Mouse (Mus musculus): Measurements from ENCODE around the gene Mepe. TPM values are rescaled to one million over a fixed set of nuclear protein-coding genes. Genes with fewer than 3 reads are reported as not detected.

The Mepe gene
- polyA plus RNA-seq, 1 experiment from 2014 or later, result not detected

- H3K9me3 ChIP-seq (ENCODE audit: control insufficient read depth, low read length), result no peaks in the 10 kb centered on the region
- no peak overlapping the region for H3K27ac ChIP-seq (ENCODE audit: low read length)
- no peak overlapping the region for H3K4me3 ChIP-seq (ENCODE audit: low read length)
- WGBS, result 53% methylated on average over 3 of the region's 3 CpGs
- H3K4me1 ChIP-seq (ENCODE audit: control insufficient read depth, insufficient read depth, low read length), result no peaks in the 10 kb centered on the region
- no peaks in the 10 kb centered on the region for H3K27me3 ChIP-seq (replicated peaks; ENCODE audit: control insufficient read depth, insufficient read depth, low read length)
- H3K9ac ChIP-seq (ENCODE audit: low read depth, low read length), result no peak overlapping the region
- ATAC-seq, result no peak
- H3K36me3 ChIP-seq (ENCODE audit: control insufficient read depth, insufficient read depth, low read length), result no peaks in the 10 kb centered on the region
- no peak overlapping the region for H3K4me2 ChIP-seq (ENCODE audit: low read depth, low read length)
Measured at GRCm38 (mm10) chr5:104332296-104332695, 7.2 kb downstream of the Mepe start.

GRCm38 (mm10) chr5:104333231-104333640 lies 8.1 kb downstream of the Mepe start:
- WGBS, result 37% methylated on average over 7 of the region's 7 CpGs
- H3K27me3 ChIP-seq (replicated peaks; ENCODE audit: control insufficient read depth, insufficient read depth, low read length), result peaks cover 5% of the 10 kb centered on the region; the same call in 1 of the 2 replicates
- no peak overlapping the region for H3K27ac ChIP-seq (ENCODE audit: low read length)
- H3K4me1 ChIP-seq (ENCODE audit: control insufficient read depth, insufficient read depth, low read length), result no peaks in the 10 kb centered on the region
- no peak overlapping the region for H3K9ac ChIP-seq (ENCODE audit: low read depth, low read length)
- H3K4me3 ChIP-seq (ENCODE audit: low read length), result no peak overlapping the region
- no peaks in the 10 kb centered on the region for H3K9me3 ChIP-seq (ENCODE audit: control insufficient read depth, low read length)
- no peaks in the 10 kb centered on the region for H3K36me3 ChIP-seq (ENCODE audit: control insufficient read depth, insufficient read depth, low read length)
- no peak overlapping the region for H3K4me2 ChIP-seq (ENCODE audit: low read depth, low read length)
- peak; percentile 46 for ATAC-seq

GRCm38 (mm10) chr5:104333643-104334042 lies 8.5 kb downstream of the Mepe start:
- Histone ChIP-seq H3K4me2 (ENCODE audit: low read depth, low read length) (no peak overlapping the region), H3K4me3 (ENCODE audit: low read length) (no peak overlapping the region), H3K27me3 (replicated peaks; ENCODE audit: control insufficient read depth, insufficient read depth, low read length) (peaks cover 5% of the 10 kb centered on the region; the same call in 1 of the 2 replicates), H3K9ac (ENCODE audit: low read depth, low read length) (no peak overlapping the region), H3K27ac (ENCODE audit: low read length) (no peak overlapping the region), H3K9me3 (ENCODE audit: control insufficient read depth, low read length) (no peaks in the 10 kb centered on the region), H3K36me3 (ENCODE audit: control insufficient read depth, insufficient read depth, low read length) (no peaks in the 10 kb centered on the region), H3K4me1 (ENCODE audit: control insufficient read depth, insufficient read depth, low read length) (no peaks in the 10 kb centered on the region)
- 77% methylated on average over 6 of the region's 6 CpGs for WGBS
- no peak for ATAC-seq

- Histone ChIP-seq H3K9ac (ENCODE audit: low read depth, low read length) (no peak overlapping the region), H3K4me2 (ENCODE audit: low read depth, low read length) (no peak overlapping the region), H3K4me1 (ENCODE audit: control insufficient read depth, insufficient read depth, low read length) (no peaks in the 10 kb centered on the region), H3K36me3 (ENCODE audit: control insufficient read depth, insufficient read depth, low read length) (no peaks in the 10 kb centered on the region), H3K27ac (ENCODE audit: low read length) (no peak overlapping the region), H3K27me3 (replicated peaks; ENCODE audit: control insufficient read depth, insufficient read depth, low read length) (peaks cover 5% of the 10 kb centered on the region; the same call in 1 of the 2 replicates), H3K4me3 (ENCODE audit: low read length) (no peak overlapping the region), H3K9me3 (ENCODE audit: control insufficient read depth, low read length) (no peaks in the 10 kb centered on the region)
- 84% methylated on average over 14 of the region's 14 CpGs for WGBS
- no peak for ATAC-seq
Measured at GRCm38 (mm10) chr5:104334516-104334915, 9.4 kb downstream of the Mepe start.

GRCm38 (mm10) chr5:104335962-104336361 lies 10.8 kb downstream of the Mepe start:
- Histone ChIP-seq H3K4me3 (ENCODE audit: low read length) (no peak overlapping the region), H3K36me3 (ENCODE audit: control insufficient read depth, insufficient read depth, low read length) (no peaks in the 10 kb centered on the region), H3K4me2 (ENCODE audit: low read depth, low read length) (no peak overlapping the region), H3K9ac (ENCODE audit: low read depth, low read length) (no peak overlapping the region), H3K4me1 (ENCODE audit: control insufficient read depth, insufficient read depth, low read length) (no peaks in the 10 kb centered on the region), H3K27me3 (replicated peaks; ENCODE audit: control insufficient read depth, insufficient read depth, low read length) (peaks cover 5% of the 10 kb centered on the region; the same call in 1 of the 2 replicates), H3K9me3 (ENCODE audit: control insufficient read depth, low read length) (no peaks in the 10 kb centered on the region), H3K27ac (ENCODE audit: low read length) (no peak overlapping the region)
- no peak for ATAC-seq
- 85% methylated on average over 5 of the region's 5 CpGs for WGBS

- Histone ChIP-seq H3K4me3 (ENCODE audit: low read length) (no peak overlapping the region), H3K4me1 (ENCODE audit: control insufficient read depth, insufficient read depth, low read length) (no peaks in the 10 kb centered on the region), H3K9ac (ENCODE audit: low read depth, low read length) (no peak overlapping the region), H3K4me2 (ENCODE audit: low read depth, low read length) (no peak overlapping the region), H3K27ac (ENCODE audit: low read length) (no peak overlapping the region), H3K36me3 (ENCODE audit: control insufficient read depth, insufficient read depth, low read length) (no peaks in the 10 kb centered on the region), H3K27me3 (replicated peaks; ENCODE audit: control insufficient read depth, insufficient read depth, low read length) (peaks cover 5% of the 10 kb centered on the region; the same call in 1 of the 2 replicates), H3K9me3 (ENCODE audit: control insufficient read depth, low read length) (no peaks in the 10 kb centered on the region)
- WGBS, result 87% methylated on average over 4 of the region's 4 CpGs
- ATAC-seq, result no peak
Measured at GRCm38 (mm10) chr5:104337491-104337890, 12.4 kb downstream of the Mepe start.

- Histone ChIP-seq H3K27ac (ENCODE audit: low read length) (no peak overlapping the region), H3K36me3 (ENCODE audit: control insufficient read depth, insufficient read depth, low read length) (no peaks in the 10 kb centered on the region), H3K27me3 (replicated peaks; ENCODE audit: control insufficient read depth, insufficient read depth, low read length) (peaks cover 5% of the 10 kb centered on the region; the same call in 1 of the 2 replicates), H3K4me1 (ENCODE audit: control insufficient read depth, insufficient read depth, low read length) (no peaks in the 10 kb centered on the region), H3K9me3 (ENCODE audit: control insufficient read depth, low read length) (no peaks in the 10 kb centered on the region), H3K4me2 (ENCODE audit: low read depth, low read length) (no peak overlapping the region), H3K4me3 (ENCODE audit: low read length) (no peak overlapping the region), H3K9ac (ENCODE audit: low read depth, low read length) (no peak overlapping the region)
- no peak for ATAC-seq
- 83% methylated on average over 5 of the region's 5 CpGs for WGBS
Measured at GRCm38 (mm10) chr5:104339009-104339408, 13.9 kb downstream of the Mepe start.

GRCm38 (mm10) chr5:104339706-104340512 lies 14.8 kb downstream of the Mepe start:
- no peak overlapping the region for H3K9ac ChIP-seq (ENCODE audit: low read depth, low read length)
- no peak overlapping the region for H3K4me3 ChIP-seq (ENCODE audit: low read length)
- H3K4me2 ChIP-seq (ENCODE audit: low read depth, low read length), result no peak overlapping the region
- H3K4me1 ChIP-seq (ENCODE audit: control insufficient read depth, insufficient read depth, low read length), result no peaks in the 10 kb centered on the region
- peak; percentile 65; the same call in 1 of the 2 replicates for ATAC-seq
- WGBS, result 18% methylated on average over 14 of the region's 14 CpGs
- peaks cover 5% of the 10 kb centered on the region; the same call in 1 of the 2 replicates for H3K27me3 ChIP-seq (replicated peaks; ENCODE audit: control insufficient read depth, insufficient read depth, low read length)
- H3K27ac ChIP-seq (ENCODE audit: low read length), result no peak overlapping the region
- no peaks in the 10 kb centered on the region for H3K36me3 ChIP-seq (ENCODE audit: control insufficient read depth, insufficient read depth, low read length)
- no peaks in the 10 kb centered on the region for H3K9me3 ChIP-seq (ENCODE audit: control insufficient read depth, low read length)

GRCm38 (mm10) chr5:104340513-104340829 lies 15.3 kb downstream of the Mepe start:
- Histone ChIP-seq H3K27me3 (replicated peaks; ENCODE audit: control insufficient read depth, insufficient read depth, low read length) (peaks cover 5% of the 10 kb centered on the region; the same call in 1 of the 2 replicates), H3K27ac (ENCODE audit: low read length) (no peak overlapping the region), H3K4me1 (ENCODE audit: control insufficient read depth, insufficient read depth, low read length) (no peaks in the 10 kb centered on the region), H3K4me3 (ENCODE audit: low read length) (no peak overlapping the region), H3K9me3 (ENCODE audit: control insufficient read depth, low read length) (no peaks in the 10 kb centered on the region), H3K36me3 (ENCODE audit: control insufficient read depth, insufficient read depth, low read length) (no peaks in the 10 kb centered on the region), H3K4me2 (ENCODE audit: low read depth, low read length) (no peak overlapping the region), H3K9ac (ENCODE audit: low read depth, low read length) (no peak overlapping the region)
- ATAC-seq, result no peak
- 82% methylated on average over 4 of the region's 4 CpGs for WGBS

All from intestine, embryonic 16.5 days (tissue).